Mouse (Mus musculus) cerebellum, adult 9-10 months (tissue): ENCODE measurements at regions not wholly inside any gene's neighbourhood (a gene's known extent, or its start where the extent isn't known, plus 50 kb on each side); places are given as distances from the start of the nearest gene placed in this dataset.

Source experiments
- DNase-seq: peaks from one replicate; pipeline ENCODE4 v3.0.0; 2022

DNA sequence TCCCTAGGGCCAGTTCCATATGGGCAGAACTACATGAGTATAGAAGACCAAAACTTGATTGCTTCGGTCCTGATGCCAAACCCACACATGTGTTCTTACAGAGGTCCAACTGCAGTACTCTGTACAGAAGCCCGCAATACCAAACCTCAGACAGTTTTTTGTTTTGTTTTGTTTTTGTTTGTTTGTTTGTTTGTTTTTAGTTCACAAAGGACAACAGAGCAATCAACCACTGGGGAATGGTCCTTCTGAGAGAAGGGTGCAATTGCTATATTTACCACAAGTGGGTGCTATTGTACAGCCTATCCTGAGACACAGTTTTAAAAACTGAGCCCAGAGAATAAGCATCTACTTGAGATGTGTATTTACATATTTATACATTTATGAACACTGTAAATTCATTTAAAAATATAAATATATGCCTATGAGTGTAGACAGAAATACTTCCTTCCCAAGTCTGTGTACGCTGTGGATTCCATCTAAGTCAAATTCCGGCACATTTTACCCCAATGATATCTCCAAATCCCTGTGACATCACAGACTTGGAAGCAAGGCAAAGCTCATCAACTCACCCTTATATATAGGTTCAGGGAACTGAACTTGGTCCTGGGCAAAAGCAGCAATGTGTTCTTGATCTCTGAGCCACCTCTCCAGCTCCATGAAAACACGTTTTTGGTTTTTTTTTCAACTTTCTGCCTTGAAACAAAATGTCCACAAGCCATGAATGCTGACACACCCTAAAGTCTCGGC lies 101.3 kb upstream of the A26c2 start:
- DNase-seq = peak; percentile 46

DNA sequence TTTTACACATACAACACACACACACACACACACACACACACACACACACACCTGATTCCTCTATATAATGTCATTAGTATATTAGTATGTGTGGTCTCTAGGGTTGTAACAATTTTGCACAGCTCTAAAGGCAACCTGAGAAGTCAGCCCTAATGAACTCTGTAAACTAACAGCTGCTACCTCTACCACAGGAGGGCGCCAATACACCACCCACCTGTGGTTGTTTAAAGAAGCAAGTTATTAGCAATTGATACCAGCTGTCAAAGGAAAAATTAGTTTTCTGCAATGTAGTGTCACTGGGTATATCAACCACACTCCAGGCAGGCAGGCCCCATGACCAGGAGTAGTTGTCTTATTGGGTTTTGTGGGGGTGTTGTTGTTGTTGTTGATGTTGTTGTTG lies 98.8 kb upstream of the A26c2 start:
- DNase-seq = peak; percentile 21

DNA sequence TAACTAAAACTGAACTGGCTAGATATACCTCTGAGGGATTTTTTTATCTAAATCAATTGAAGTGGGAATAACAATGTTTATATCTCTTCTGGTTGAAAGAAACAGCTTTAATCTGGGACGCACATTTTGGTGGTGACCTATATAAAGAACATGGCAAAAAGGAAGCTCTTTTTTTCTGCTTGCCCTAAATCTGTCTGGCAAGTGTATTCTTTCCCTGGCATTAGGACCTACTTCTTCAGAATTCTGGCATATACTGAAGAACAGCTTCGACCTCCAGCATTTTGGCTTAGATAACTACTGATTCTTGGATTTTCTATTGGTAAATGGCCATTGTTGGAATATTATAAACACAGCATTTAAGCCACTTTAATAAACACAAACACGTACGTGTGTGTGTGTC lies 70.9 kb upstream of the A26c2 start:
- DNase-seq = peak; percentile 67

DNA sequence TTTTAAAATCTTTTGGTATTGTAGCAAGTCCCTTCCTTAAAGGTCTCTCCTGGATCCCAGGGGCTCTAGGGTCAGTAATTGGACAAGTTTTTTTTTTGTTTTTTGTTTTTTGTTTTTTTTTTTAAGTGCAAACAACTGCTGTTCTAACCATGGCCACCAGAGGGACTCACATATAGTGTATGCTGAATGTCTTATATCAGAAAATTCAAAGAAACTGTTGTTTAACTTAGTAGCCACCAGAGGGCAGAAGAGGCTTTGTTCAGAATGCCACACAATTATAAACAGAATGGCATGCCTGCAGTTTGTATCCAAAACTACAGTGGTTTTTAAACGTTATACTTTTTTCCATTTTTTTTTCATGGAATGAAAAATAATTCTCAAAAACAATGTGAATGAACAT lies 53.6 kb upstream of the A26c2 start:
- DNase-seq = peak; percentile 63
